Mouse (Mus musculus): ENCODE measurements at regions not wholly inside any gene's neighbourhood (a gene's known extent, or its start where the extent isn't known, plus 50 kb on each side); places are given as distances from the start of the nearest gene placed in this dataset.

- Histone ChIP-seq H3K36me3 (ENCODE audit: control insufficient read depth, insufficient read depth) (no peaks in the 10 kb centered on the region), H3K27me3 (ENCODE audit: control insufficient read depth, insufficient read depth, insufficient read length) (no peaks in the 10 kb centered on the region), H3K79me3 (ENCODE audit: low read depth) (no peaks in the 10 kb centered on the region), H3K79me2 (ENCODE audit: control insufficient read depth, insufficient read depth) (no peaks in the 10 kb centered on the region), H3K4me3 (ENCODE audit: insufficient read depth, poor library complexity, severe bottlenecking) (no peak overlapping the region), H3ac (ENCODE audit: control insufficient read depth, insufficient read length, low read depth) (no peak overlapping the region)
- no peak for TF ChIP-seq MYOD1 (IDR thresholded peaks at IDR 0.05; ENCODE audit: control insufficient read depth, insufficient read length, low read depth)
- TF ChIP-seq CTCF (IDR thresholded peaks at IDR 0.05; ENCODE audit: control insufficient read depth, insufficient read depth, insufficient read length) = no peak
Observed at GRCm38 (mm10) chr16:19834128-19834527, 74.1 kb downstream of the B3gnt5 start.

- Histone ChIP-seq H3ac (ENCODE audit: control insufficient read depth, insufficient read length, low read depth) (no peak overlapping the region), H3K4me3 (ENCODE audit: insufficient read depth, poor library complexity, severe bottlenecking) (no peak overlapping the region), H3K79me3 (ENCODE audit: low read depth) (no peaks in the 10 kb centered on the region), H3K27me3 (ENCODE audit: control insufficient read depth, insufficient read depth, insufficient read length) (no peaks in the 10 kb centered on the region), H3K79me2 (ENCODE audit: control insufficient read depth, insufficient read depth) (no peaks in the 10 kb centered on the region), H3K36me3 (ENCODE audit: control insufficient read depth, insufficient read depth) (no peaks in the 10 kb centered on the region)
- TF ChIP-seq CTCF (IDR thresholded peaks at IDR 0.05; ENCODE audit: control insufficient read depth, insufficient read depth, insufficient read length) (no peak), FOSL1 (IDR thresholded peaks at IDR 0.05; ENCODE audit: insufficient read depth, low read length, poor library complexity, severe bottlenecking) (no peak), MYOD1 (IDR thresholded peaks at IDR 0.05; ENCODE audit: control insufficient read depth, insufficient read length, low read depth) (no peak), MYOG (IDR thresholded peaks at IDR 0.05; ENCODE audit: control insufficient read depth, extremely low read depth, insufficient read length) (no peak), USF1 (IDR thresholded peaks at IDR 0.05; ENCODE audit: low read depth) (no peak), MAX (IDR thresholded peaks at IDR 0.05) (no peak), CEBPB (IDR thresholded peaks at IDR 0.05; ENCODE audit: low read depth) (no peak)
Observed at GRCm38 (mm10) chr16:19834750-19835149, 74.7 kb downstream of the B3gnt5 start.

GRCm38 (mm10) chr16:19839831-19840230 is 79.8 kb downstream of the B3gnt5 start:
- Histone ChIP-seq H3K27me3 (ENCODE audit: control insufficient read depth, insufficient read depth, insufficient read length) (no peaks in the 10 kb centered on the region), H3K4me3 (ENCODE audit: insufficient read depth, poor library complexity, severe bottlenecking) (no peak overlapping the region)
- TF ChIP-seq CTCF (IDR thresholded peaks at IDR 0.05; ENCODE audit: control insufficient read depth, insufficient read depth, insufficient read length) (no peak), MYOD1 (IDR thresholded peaks at IDR 0.05; ENCODE audit: control insufficient read depth, insufficient read length, low read depth) (no peak), MAX (IDR thresholded peaks at IDR 0.05) (no peak), MYOG (IDR thresholded peaks at IDR 0.05; ENCODE audit: control insufficient read depth, extremely low read depth, insufficient read length) (no peak), CEBPB (IDR thresholded peaks at IDR 0.05; ENCODE audit: low read depth) (no peak), FOSL1 (IDR thresholded peaks at IDR 0.05; ENCODE audit: insufficient read depth, low read length, poor library complexity, severe bottlenecking) (no peak), USF1 (IDR thresholded peaks at IDR 0.05; ENCODE audit: low read depth) (no peak)

GRCm38 (mm10) chr16:19842346-19843025 is 82.5 kb downstream of the B3gnt5 start:
- no peaks in the 10 kb centered on the region for H3K79me3 ChIP-seq (ENCODE audit: low read depth)
- H3ac ChIP-seq (ENCODE audit: control insufficient read depth, insufficient read length, low read depth) = no peak overlapping the region
- no peaks in the 10 kb centered on the region for H3K36me3 ChIP-seq (ENCODE audit: control insufficient read depth, insufficient read depth)
- H3K79me2 ChIP-seq (ENCODE audit: control insufficient read depth, insufficient read depth) = no peaks in the 10 kb centered on the region
- H3K27me3 ChIP-seq (ENCODE audit: control insufficient read depth, insufficient read depth, insufficient read length) = no peaks in the 10 kb centered on the region
- no peak for TF ChIP-seq FOSL1 (IDR thresholded peaks at IDR 0.05; ENCODE audit: insufficient read depth, low read length, poor library complexity, severe bottlenecking)
- no peak for TF ChIP-seq CEBPB (IDR thresholded peaks at IDR 0.05; ENCODE audit: low read depth)
- TF ChIP-seq USF1 (IDR thresholded peaks at IDR 0.05; ENCODE audit: low read depth) = no peak
- no peak for TF ChIP-seq CTCF (IDR thresholded peaks at IDR 0.05; ENCODE audit: control insufficient read depth, insufficient read depth, insufficient read length)
- no peak for TF ChIP-seq MAX (IDR thresholded peaks at IDR 0.05)
- TF ChIP-seq MYOD1 (IDR thresholded peaks at IDR 0.05; ENCODE audit: control insufficient read depth, insufficient read length, low read depth) = no peak
- TF ChIP-seq MYOG (IDR thresholded peaks at IDR 0.05; ENCODE audit: control insufficient read depth, extremely low read depth, insufficient read length) = no peak
- H3K4me3 ChIP-seq (ENCODE audit: insufficient read depth, poor library complexity, severe bottlenecking) = no peak overlapping the region

More at GRCm38 (mm10) chr16:19839831-19840230, 79.8 kb downstream of the B3gnt5 start:
- no peaks in the 10 kb centered on the region for H3K36me3 ChIP-seq (ENCODE audit: control insufficient read depth, insufficient read depth)
- no peaks in the 10 kb centered on the region for H3K79me3 ChIP-seq (ENCODE audit: low read depth)
- H3ac ChIP-seq (ENCODE audit: control insufficient read depth, insufficient read length, low read depth) = no peak overlapping the region
- no peaks in the 10 kb centered on the region for H3K79me2 ChIP-seq (ENCODE audit: control insufficient read depth, insufficient read depth)

GRCm38 (mm10) chr16:19843738-19844137 is 83.7 kb downstream of the B3gnt5 start:
- Histone ChIP-seq H3ac (ENCODE audit: control insufficient read depth, insufficient read length, low read depth) (no peak overlapping the region), H3K4me3 (ENCODE audit: insufficient read depth, poor library complexity, severe bottlenecking) (no peak overlapping the region), H3K79me3 (ENCODE audit: low read depth) (no peaks in the 10 kb centered on the region), H3K27me3 (ENCODE audit: control insufficient read depth, insufficient read depth, insufficient read length) (no peaks in the 10 kb centered on the region), H3K79me2 (ENCODE audit: control insufficient read depth, insufficient read depth) (no peaks in the 10 kb centered on the region), H3K36me3 (ENCODE audit: control insufficient read depth, insufficient read depth) (no peaks in the 10 kb centered on the region)
- TF ChIP-seq USF1 (IDR thresholded peaks at IDR 0.05; ENCODE audit: low read depth) (no peak), MYOG (IDR thresholded peaks at IDR 0.05; ENCODE audit: control insufficient read depth, extremely low read depth, insufficient read length) (no peak), CTCF (IDR thresholded peaks at IDR 0.05; ENCODE audit: control insufficient read depth, insufficient read depth, insufficient read length) (no peak), FOSL1 (IDR thresholded peaks at IDR 0.05; ENCODE audit: insufficient read depth, low read length, poor library complexity, severe bottlenecking) (no peak), MAX (IDR thresholded peaks at IDR 0.05) (no peak), MYOD1 (IDR thresholded peaks at IDR 0.05; ENCODE audit: control insufficient read depth, insufficient read length, low read depth) (no peak), CEBPB (IDR thresholded peaks at IDR 0.05; ENCODE audit: low read depth) (no peak)

GRCm38 (mm10) chr16:19848395-19848794 is 88.4 kb downstream of the B3gnt5 start:
- no peak overlapping the region for H3ac ChIP-seq (ENCODE audit: control insufficient read depth, insufficient read length, low read depth)
- no peak overlapping the region for H3K4me3 ChIP-seq (ENCODE audit: insufficient read depth, poor library complexity, severe bottlenecking)
- no peaks in the 10 kb centered on the region for H3K79me3 ChIP-seq (ENCODE audit: low read depth)
- H3K36me3 ChIP-seq (ENCODE audit: control insufficient read depth, insufficient read depth) = no peaks in the 10 kb centered on the region
- no peak for TF ChIP-seq MAX (IDR thresholded peaks at IDR 0.05)
- TF ChIP-seq CTCF (IDR thresholded peaks at IDR 0.05; ENCODE audit: control insufficient read depth, insufficient read depth, insufficient read length) = no peak
- no peak for TF ChIP-seq MYOD1 (IDR thresholded peaks at IDR 0.05; ENCODE audit: control insufficient read depth, insufficient read length, low read depth)
- TF ChIP-seq MYOG (IDR thresholded peaks at IDR 0.05; ENCODE audit: control insufficient read depth, extremely low read depth, insufficient read length) = no peak
- no peak for TF ChIP-seq FOSL1 (IDR thresholded peaks at IDR 0.05; ENCODE audit: insufficient read depth, low read length, poor library complexity, severe bottlenecking)
- TF ChIP-seq CEBPB (IDR thresholded peaks at IDR 0.05; ENCODE audit: low read depth) = no peak
- TF ChIP-seq USF1 (IDR thresholded peaks at IDR 0.05; ENCODE audit: low read depth) = no peak
- no peaks in the 10 kb centered on the region for H3K79me2 ChIP-seq (ENCODE audit: control insufficient read depth, insufficient read depth)
- no peaks in the 10 kb centered on the region for H3K27me3 ChIP-seq (ENCODE audit: control insufficient read depth, insufficient read depth, insufficient read length)
